Mouse (Mus musculus) olfactory bulb, adult 2 months (tissue): ENCODE measurements around the gene Mael. TPM values are rescaled to one million over a fixed set of nuclear protein-coding genes. Genes with fewer than 3 reads are reported as not detected.

Experiments
- H3K27ac ChIP-seq: fragments of 200-500 bp; 2 replicates; pipeline ENCODE4 v1.5.1; 2012; ENCODE audit warnings: low read depth, low read length; ENCODE audit not compliant: insufficient read depth
- H3K4me1 ChIP-seq: fragments of 200-500 bp; 2 replicates; pipeline ENCODE4 v1.6.1; 2012; ENCODE audit warnings: low read length; ENCODE audit not compliant: control insufficient read depth, insufficient read depth
- H3K4me3 ChIP-seq: fragments of 200-500 bp; 2 replicates; pipeline ENCODE4 v1.5.1; 2012; ENCODE audit warnings: mild to moderate bottlenecking, low read depth, low read length, moderate library complexity; ENCODE audit not compliant: insufficient read depth
- CTCF ChIP-seq: fragments of 200-500 bp; IDR thresholded peaks from 2 replicates; pipeline ENCODE4 v1.5.1; 2012; ENCODE audit warnings: low read depth, mild to moderate bottlenecking, low read length, moderate library complexity; ENCODE audit not compliant: insufficient read depth
- POLR2A ChIP-seq: fragments of 200-500 bp; IDR thresholded peaks from 2 replicates; pipeline ENCODE4 v1.6.1; 2012; ENCODE audit warnings: mild to moderate bottlenecking, low read depth, low read length, moderate library complexity; ENCODE audit not compliant: insufficient read depth
- WGBS: fragments of 180-500 bp; shearing (Covaris S2); methylation state at CpG from one replicate; pipeline ENCODE4 v1.1.7; 2018; 5-methylcytosine and 5-hydroxymethylcytosine counted together
- polyA plus RNA-seq: library from polyadenylated mRNA; stranded (reverse); fragments of >200 nt; gene quantifications from 2 replicates; pipeline ENCODE4 v1.2.4, GENCODE M21; 2012; ENCODE audit warnings: low replicate concordance; ENCODE audit not compliant: missing spikeins, insufficient read depth, insufficient read length

The Mael gene
- polyA plus RNA-seq: not detected in 2 replicates

DNA sequence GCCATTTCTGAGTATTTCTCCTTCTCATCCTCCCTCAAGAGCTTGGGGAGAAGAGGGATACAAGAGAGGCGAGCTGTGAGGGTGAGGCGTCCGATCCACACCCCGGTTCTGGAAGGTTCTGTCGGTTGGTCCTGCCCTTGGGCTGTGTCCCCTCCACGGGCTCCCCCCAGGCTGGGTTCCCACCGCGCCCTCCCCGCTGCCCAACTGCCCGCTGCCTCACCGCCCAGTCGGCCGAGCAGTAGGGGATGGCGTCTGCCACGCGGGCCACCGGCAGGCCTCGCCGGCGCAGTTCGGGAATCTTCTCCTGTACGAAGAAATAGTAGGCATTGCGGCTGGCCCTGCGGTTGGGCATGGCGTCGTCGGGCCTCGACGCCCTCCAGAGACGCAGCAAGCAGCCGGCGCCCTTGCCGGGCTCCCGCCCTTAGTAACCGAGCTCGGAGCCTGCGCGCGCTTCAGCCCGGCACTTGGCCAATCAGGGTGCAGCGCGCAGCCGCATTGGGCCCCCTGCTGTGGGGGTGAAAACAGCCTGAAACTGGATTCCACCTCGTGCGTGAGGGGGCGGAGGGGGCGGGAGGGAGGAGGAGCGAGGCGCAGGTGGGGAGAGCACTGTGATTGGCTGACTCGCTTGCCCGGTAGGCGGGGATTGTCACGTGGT lies at the start of gene Mael:
Gene Mael, minus strand, starts transcription at position 433 of the 655 bp plus-strand sequence.
- H3K4me3 ChIP-seq: no peak within 1 kb of the TSS
- 90% methylated on average over 53 of the region's 53 CpGs for WGBS
- no peak within 1 kb of the TSS for H3K27ac ChIP-seq
- TF ChIP-seq CTCF (no peak), POLR2A (no peak)
- H3K4me1 ChIP-seq: no peaks in the 10 kb centered on the region

GRCm38 (mm10) chr1:166286231-166286630 lies 47.7 kb upstream of the Mael start:
- H3K4me1 ChIP-seq: peaks cover 17% of the 10 kb centered on the region

DNA sequence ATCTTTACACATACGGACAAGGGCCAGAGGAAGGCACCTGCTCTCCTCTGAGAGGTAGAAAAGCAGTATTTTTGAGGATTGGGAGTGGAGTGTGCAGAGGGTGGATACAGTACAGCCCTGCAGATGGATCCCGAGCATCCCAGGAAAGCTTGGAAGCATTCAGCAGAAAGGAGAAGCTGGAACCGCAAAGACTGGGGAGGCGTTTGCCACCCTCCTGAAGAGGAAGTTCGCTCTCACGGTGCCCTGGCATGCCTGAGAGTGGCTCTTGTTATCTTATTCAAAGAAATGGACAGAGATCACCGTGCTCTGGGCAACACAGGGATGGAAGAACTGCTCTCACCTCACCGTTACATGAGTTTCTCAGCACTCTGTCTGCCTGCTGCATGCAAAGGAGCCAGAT lies 45.8 kb upstream of the Mael start:
- peaks cover 26% of the 10 kb centered on the region for H3K4me1 ChIP-seq
- H3K4me3 ChIP-seq: no peak overlapping the region
- 44% methylated on average over 8 of the region's 8 CpGs for WGBS
- H3K27ac ChIP-seq: peak overlapping the region; percentile 78
- no peak for TF ChIP-seq POLR2A

More at GRCm38 (mm10) chr1:166286231-166286630, 47.7 kb upstream of the Mael start:
- Histone ChIP-seq H3K4me3 (no peak overlapping the region), H3K27ac (peak overlapping the region; percentile 3)
- WGBS: 32% methylated on average over 9 of the region's 9 CpGs
- TF ChIP-seq POLR2A (no peak), CTCF (no peak)

GRCm38 (mm10) chr1:166283451-166283850 lies 44.9 kb upstream of the Mael start:
- Histone ChIP-seq H3K27ac (no peak overlapping the region), H3K4me3 (no peak overlapping the region), H3K4me1 (peaks cover 30% of the 10 kb centered on the region)
- TF ChIP-seq POLR2A: no peak
- no peak for TF ChIP-seq CTCF
- 69% methylated on average over 6 of the region's 6 CpGs for WGBS

GRCm38 (mm10) chr1:166282597-166283210 lies 44.2 kb upstream of the Mael start:
- Histone ChIP-seq H3K27ac (peak overlapping the region; percentile 72), H3K4me1 (peaks cover 31% of the 10 kb centered on the region), H3K4me3 (no peak overlapping the region; the same call in 1 of the 2 replicates)
- no peak for TF ChIP-seq CTCF
- no peak for TF ChIP-seq POLR2A
- 14% methylated on average over 22 of the region's 22 CpGs for WGBS

DNA sequence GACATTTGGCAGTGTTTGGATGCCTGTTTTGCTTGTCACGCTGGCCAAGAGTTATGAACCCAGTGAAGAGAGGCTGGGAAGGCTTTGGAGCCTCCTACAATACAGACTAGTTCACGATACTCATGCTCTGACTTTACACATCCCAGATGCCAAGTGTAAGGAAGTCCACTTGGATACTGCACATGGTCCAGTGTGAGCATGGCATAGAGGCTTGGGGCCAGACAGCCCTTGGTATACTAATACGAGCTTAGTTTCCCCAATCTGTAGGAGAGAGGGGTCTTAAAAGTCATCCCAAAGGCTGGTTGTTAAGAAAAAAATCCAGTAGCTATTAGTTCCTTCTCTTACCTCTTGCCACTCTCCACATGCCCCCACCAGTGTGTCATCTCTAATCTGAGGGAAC lies 43.3 kb upstream of the Mael start:
- TF ChIP-seq CTCF (no peak), POLR2A (no peak)
- Histone ChIP-seq H3K4me1 (peaks cover 34% of the 10 kb centered on the region), H3K4me3 (no peak overlapping the region), H3K27ac (peak overlapping the region; percentile 7)
- WGBS: 41% methylated on average over 3 of the region's 3 CpGs

DNA sequence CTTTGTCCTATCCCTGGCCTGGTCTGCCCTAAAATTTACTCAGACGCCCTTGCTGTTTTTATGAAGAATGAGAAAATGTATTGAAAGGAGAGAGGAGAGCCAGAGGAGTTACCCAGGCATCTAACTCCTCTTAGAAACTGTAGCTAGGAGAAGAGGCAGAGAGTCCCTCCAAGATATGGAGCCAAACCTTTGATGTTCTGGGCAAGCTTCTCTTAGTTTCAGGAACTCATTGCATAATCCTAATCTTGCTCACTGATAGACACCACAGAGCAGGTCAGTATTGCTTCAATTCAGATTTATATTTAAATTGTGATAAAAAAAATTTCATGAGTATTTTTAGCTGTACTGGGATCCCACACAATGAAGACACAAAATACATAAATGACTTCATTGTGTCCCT lies 42.7 kb upstream of the Mael start:
- Histone ChIP-seq H3K27ac (peak overlapping the region; percentile 69), H3K4me3 (no peak overlapping the region), H3K4me1 (peaks cover 34% of the 10 kb centered on the region)
- WGBS: 50% methylated on average over 1 of the region's 1 CpGs
- TF ChIP-seq POLR2A: no peak
- TF ChIP-seq CTCF: no peak

- TF ChIP-seq POLR2A: no peak
- no peak for TF ChIP-seq CTCF
- Histone ChIP-seq H3K4me3 (no peak overlapping the region), H3K4me1 (peaks cover 32% of the 10 kb centered on the region), H3K27ac (peak overlapping the region; percentile 69)
- WGBS: 6% methylated on average over 1 of the region's 1 CpGs
These were observed 42.0 kb upstream of the Mael start for GRCm38 (mm10) chr1:166280566-166280965.

DNA sequence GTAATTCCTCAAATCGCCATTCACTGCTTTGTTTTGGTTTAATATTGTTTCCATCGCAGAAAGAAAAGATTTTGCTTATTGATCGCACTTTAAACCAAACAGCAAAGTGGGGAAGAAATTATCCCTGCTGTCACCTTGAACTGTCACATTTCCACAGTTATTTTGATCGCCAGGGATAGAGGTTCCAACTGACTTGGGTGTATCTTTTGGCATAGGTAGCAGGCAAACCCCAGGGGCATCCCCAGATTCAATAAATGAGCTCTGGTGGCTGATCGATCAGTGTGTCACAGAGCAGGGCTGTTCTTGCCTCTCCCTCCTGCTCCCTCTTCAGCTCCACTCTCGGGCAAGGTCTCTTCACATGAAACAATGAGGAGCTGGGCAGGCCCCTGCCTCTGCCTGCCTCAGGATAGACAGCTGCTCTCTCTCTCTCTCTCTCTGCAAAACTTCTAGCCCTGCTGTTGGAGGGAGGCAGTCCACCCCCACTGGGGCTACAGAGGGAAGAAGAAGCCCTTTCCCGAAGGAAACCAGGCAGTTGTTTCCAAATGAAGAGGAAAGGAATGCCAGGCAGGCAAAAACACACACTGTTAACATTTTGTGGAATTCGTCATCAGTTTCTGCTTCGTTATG lies 41.1 kb upstream of the Mael start:
- TF ChIP-seq CTCF (no peak), POLR2A (no peak)
- WGBS: 35% methylated on average over 9 of the region's 9 CpGs
- H3K4me3 ChIP-seq: no peak overlapping the region
- peaks cover 32% of the 10 kb centered on the region for H3K4me1 ChIP-seq
- H3K27ac ChIP-seq: peak overlapping the region; percentile 69
